Mouse (Mus musculus): ENCODE measurements around the gene Fpr-rs3.

The Fpr-rs3 gene

DNA sequence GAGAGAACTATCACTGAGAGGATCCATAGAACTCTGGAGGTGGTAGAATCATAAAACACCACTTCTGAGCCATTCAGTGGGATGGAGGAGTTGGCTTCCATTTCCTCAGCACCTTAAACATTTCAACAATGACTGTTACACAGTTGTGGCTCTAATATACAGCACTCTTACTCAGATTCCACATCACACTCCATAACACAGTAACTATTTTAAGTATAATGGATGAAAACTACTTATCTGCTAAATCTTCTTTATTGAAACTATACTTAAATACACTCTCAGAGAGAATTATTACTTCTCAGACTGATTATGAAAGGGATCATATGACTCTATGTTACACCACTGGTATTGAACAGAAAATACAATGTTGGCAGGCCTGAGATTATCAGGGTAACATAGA is at the start of gene Fpr-rs3:
TSS of gene Fpr-rs3 (minus strand) at position 101 of the 400 bp plus-strand sequence.
- no peak for DNase-seq

DNA sequence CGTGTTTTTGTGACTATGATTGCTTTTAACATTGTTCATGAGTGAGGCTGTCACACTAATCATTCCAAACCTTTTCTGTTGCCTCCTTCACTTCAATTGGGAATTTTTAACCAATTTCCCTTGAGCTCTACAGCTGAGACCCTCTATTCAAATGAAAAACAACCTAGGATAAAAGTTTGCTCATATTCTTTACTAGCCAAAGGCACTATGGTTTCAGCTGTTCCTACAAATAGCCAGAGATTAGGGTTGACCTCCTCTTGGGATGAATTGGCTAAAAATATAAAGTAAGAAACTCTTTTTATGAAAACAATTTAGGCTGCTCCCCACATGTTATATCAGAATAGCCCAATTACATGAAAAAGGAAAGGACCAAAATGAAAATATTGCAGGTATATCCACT is 28.4 kb downstream of the Fpr-rs3 start, which contains the start of gene Vmn2r110:
TSS of gene Vmn2r110 (minus strand) at position 101 of the 400 bp plus-strand sequence.
- DNase-seq, result no peak

Measured in heart, adult 11 months (tissue).